Mouse (Mus musculus) embryonic facial prominence, embryonic 10.5 days (tissue): Measurements from ENCODE around the gene Cdk14. TPM values are rescaled to one million over a fixed set of nuclear protein-coding genes. Genes with fewer than 3 reads are reported as not detected.

Source experiments
- DNase-seq: peaks from one replicate; pipeline ENCODE4 v3.0.0-alpha.2; 2017; ENCODE audit warnings: low spot score
- H3K27ac ChIP-seq: fragments of 300-500 bp; sonication (generic); replicated peaks from 2 replicates; pipeline ENCODE4 v1.5.1; 2016; ENCODE audit warnings: mild to moderate bottlenecking
- H3K27me3 ChIP-seq: fragments of 300-500 bp; sonication (generic); replicated peaks from 2 replicates; pipeline ENCODE4 v1.6.1; 2016; ENCODE audit warnings: low read depth, mild to moderate bottlenecking; ENCODE audit not compliant: poor library complexity, severe bottlenecking
- H3K36me3 ChIP-seq: fragments of 300-500 bp; sonication (generic); replicated peaks from 2 replicates; pipeline ENCODE4 v1.6.1; 2016; ENCODE audit warnings: mild to moderate bottlenecking, moderate library complexity
- H3K4me1 ChIP-seq: fragments of 300-500 bp; sonication (generic); 2 replicates; pipeline ENCODE4 v1.6.1; 2016
- H3K4me3 ChIP-seq: fragments of 300-500 bp; sonication (generic); 2 replicates; pipeline ENCODE4 v1.5.1; 2016; ENCODE audit warnings: mild to moderate bottlenecking, moderate library complexity
- H3K9me3 ChIP-seq: fragments of 300-500 bp; sonication (generic); 2 replicates; pipeline ENCODE4 v1.6.1; 2016; ENCODE audit warnings: mild to moderate bottlenecking
- WGBS: fragments of 180-500 bp; shearing (Covaris S2); methylation state at CpG from one replicate; pipeline ENCODE4 v1.1.7; 2016; 5-methylcytosine and 5-hydroxymethylcytosine counted together
- polyA plus RNA-seq: library from polyadenylated mRNA; unstranded; fragments of >200 nt; fragmentation: Nextera tagmentation; extraction: Ambion mirVana; gene quantifications from 2 replicates; pipeline ENCODE4 v1.2.1, GENCODE M21; 2016

The Cdk14 gene
- polyA plus RNA-seq, 1 experiment from 2014 or later = 18.3 TPM

- WGBS = 1% methylated on average over 128 of the region's 128 CpGs
- Histone ChIP-seq H3K9me3 (no peaks in the 10 kb centered on the region), H3K27me3 (no peaks in the 10 kb centered on the region), H3K4me3 (peak overlapping the region; percentile 75), H3K4me1 (peaks cover 21% of the 10 kb centered on the region), H3K27ac (peak overlapping the region; percentile 96), H3K36me3 (no peaks in the 10 kb centered on the region)
- DNase-seq = peak; percentile 82
Observed at GRCm38 (mm10) chr5:5379870-5380730, 40.0 kb downstream of the Cdk14 start.

GRCm38 (mm10) chr5:5379501-5379869, 40.6 kb downstream of the Cdk14 start:
- H3K27ac ChIP-seq = peak overlapping the region; percentile 96
- no peak for DNase-seq
- peaks cover 21% of the 10 kb centered on the region for H3K4me1 ChIP-seq
- H3K4me3 ChIP-seq = peak overlapping the region; percentile 75
- H3K27me3 ChIP-seq = no peaks in the 10 kb centered on the region
- WGBS = under 1% methylated on average over 14 of the region's 14 CpGs
- H3K36me3 ChIP-seq = no peaks in the 10 kb centered on the region
- H3K9me3 ChIP-seq = no peaks in the 10 kb centered on the region

GRCm38 (mm10) chr5:5374393-5374792, 45.7 kb downstream of the Cdk14 start:
- peaks cover 31% of the 10 kb centered on the region for H3K4me1 ChIP-seq
- H3K27me3 ChIP-seq = no peaks in the 10 kb centered on the region
- no peaks in the 10 kb centered on the region for H3K36me3 ChIP-seq
- DNase-seq = no peak
- H3K9me3 ChIP-seq = no peaks in the 10 kb centered on the region
- no peak overlapping the region for H3K27ac ChIP-seq
- H3K4me3 ChIP-seq = no peak overlapping the region
- WGBS = 98% methylated on average over 1 of the region's 1 CpGs

GRCm38 (mm10) chr5:5373541-5373940, 46.6 kb downstream of the Cdk14 start:
- H3K4me3 ChIP-seq = no peak overlapping the region
- no peaks in the 10 kb centered on the region for H3K27me3 ChIP-seq
- WGBS = 79% methylated on average over 7 of the region's 7 CpGs
- H3K27ac ChIP-seq = no peak overlapping the region
- no peaks in the 10 kb centered on the region for H3K9me3 ChIP-seq
- no peaks in the 10 kb centered on the region for H3K36me3 ChIP-seq
- H3K4me1 ChIP-seq = peaks cover 26% of the 10 kb centered on the region
- no peak for DNase-seq

GRCm38 (mm10) chr5:5372936-5373335, 47.2 kb downstream of the Cdk14 start:
- peaks cover 21% of the 10 kb centered on the region for H3K4me1 ChIP-seq
- no peak overlapping the region for H3K27ac ChIP-seq
- DNase-seq = no peak
- no peaks in the 10 kb centered on the region for H3K36me3 ChIP-seq
- 68% methylated on average over 5 of the region's 5 CpGs for WGBS
- H3K4me3 ChIP-seq = no peak overlapping the region
- H3K27me3 ChIP-seq = no peaks in the 10 kb centered on the region
- no peaks in the 10 kb centered on the region for H3K9me3 ChIP-seq

- DNase-seq = peak; percentile 20
- H3K4me1 ChIP-seq = peaks cover 21% of the 10 kb centered on the region
- WGBS = 77% methylated on average over 3 of the region's 3 CpGs
- peaks cover 3% of the 10 kb centered on the region for H3K36me3 ChIP-seq
- H3K9me3 ChIP-seq = no peaks in the 10 kb centered on the region
- H3K27ac ChIP-seq = no peak overlapping the region
- H3K4me3 ChIP-seq = no peak overlapping the region
- H3K27me3 ChIP-seq = no peaks in the 10 kb centered on the region
Observed at GRCm38 (mm10) chr5:5372354-5372753, 47.8 kb downstream of the Cdk14 start.

GRCm38 (mm10) chr5:5370322-5371082, 49.6 kb downstream of the Cdk14 start:
- Histone ChIP-seq H3K4me3 (no peak overlapping the region), H3K27me3 (no peaks in the 10 kb centered on the region), H3K36me3 (peaks cover 11% of the 10 kb centered on the region), H3K27ac (no peak overlapping the region), H3K9me3 (no peaks in the 10 kb centered on the region), H3K4me1 (peaks cover 19% of the 10 kb centered on the region)
- no peak for DNase-seq
- WGBS = 82% methylated on average over 4 of the region's 4 CpGs

GRCm38 (mm10) chr5:5368389-5369164, 51.5 kb downstream of the Cdk14 start:
- Histone ChIP-seq H3K4me1 (peaks cover 24% of the 10 kb centered on the region), H3K36me3 (peaks cover 20% of the 10 kb centered on the region), H3K27me3 (no peaks in the 10 kb centered on the region), H3K4me3 (no peak overlapping the region), H3K27ac (no peak overlapping the region), H3K9me3 (no peaks in the 10 kb centered on the region)
- DNase-seq = no peak
- WGBS = 78% methylated on average over 14 of the region's 14 CpGs

- 89% methylated on average over 8 of the region's 8 CpGs for WGBS
- DNase-seq = no peak
- no peaks in the 10 kb centered on the region for H3K9me3 ChIP-seq
- H3K27me3 ChIP-seq = no peaks in the 10 kb centered on the region
- peaks cover 26% of the 10 kb centered on the region for H3K36me3 ChIP-seq
- no peak overlapping the region for H3K4me3 ChIP-seq
- no peak overlapping the region for H3K27ac ChIP-seq
- peaks cover 18% of the 10 kb centered on the region for H3K4me1 ChIP-seq
Observed at GRCm38 (mm10) chr5:5367550-5367949, 52.6 kb downstream of the Cdk14 start.

- peaks cover 38% of the 10 kb centered on the region for H3K36me3 ChIP-seq
- H3K4me3 ChIP-seq = no peak overlapping the region
- H3K27ac ChIP-seq = no peak overlapping the region
- H3K4me1 ChIP-seq = peaks cover 7% of the 10 kb centered on the region
- H3K27me3 ChIP-seq = no peaks in the 10 kb centered on the region
- peaks cover 3% of the 10 kb centered on the region; the same call in 1 of the 2 replicates for H3K9me3 ChIP-seq
- WGBS = 68% methylated on average over 14 of the region's 14 CpGs
- peak; percentile 49 for DNase-seq
Observed at GRCm38 (mm10) chr5:5365285-5366076, 54.6 kb downstream of the Cdk14 start.

GRCm38 (mm10) chr5:5361684-5362083, 58.4 kb downstream of the Cdk14 start:
- Histone ChIP-seq H3K27me3 (no peaks in the 10 kb centered on the region), H3K4me3 (no peak overlapping the region), H3K9me3 (peaks cover 5% of the 10 kb centered on the region; the same call in 1 of the 2 replicates), H3K4me1 (peaks cover 13% of the 10 kb centered on the region), H3K27ac (no peak overlapping the region), H3K36me3 (peaks cover 32% of the 10 kb centered on the region)
- DNase-seq = no peak
- 97% methylated on average over 3 of the region's 3 CpGs for WGBS

GRCm38 (mm10) chr5:5360338-5360737, 59.8 kb downstream of the Cdk14 start:
- Histone ChIP-seq H3K9me3 (peaks cover 5% of the 10 kb centered on the region; the same call in 1 of the 2 replicates), H3K27ac (no peak overlapping the region), H3K27me3 (no peaks in the 10 kb centered on the region), H3K4me3 (no peak overlapping the region), H3K36me3 (peaks cover 31% of the 10 kb centered on the region), H3K4me1 (peaks cover 14% of the 10 kb centered on the region)
- DNase-seq = no peak
- WGBS = 90% methylated on average over 5 of the region's 5 CpGs
